Mouse (Mus musculus): ENCODE data around the gene Spsb1.

Spsb1 gene

GRCm38 (mm10) chr4:149986671-149987417 is 32.0 kb upstream of the Spsb1 start:
- in situ Hi-C loops (cut with MseI, MboI), result no loop called here

DNA sequence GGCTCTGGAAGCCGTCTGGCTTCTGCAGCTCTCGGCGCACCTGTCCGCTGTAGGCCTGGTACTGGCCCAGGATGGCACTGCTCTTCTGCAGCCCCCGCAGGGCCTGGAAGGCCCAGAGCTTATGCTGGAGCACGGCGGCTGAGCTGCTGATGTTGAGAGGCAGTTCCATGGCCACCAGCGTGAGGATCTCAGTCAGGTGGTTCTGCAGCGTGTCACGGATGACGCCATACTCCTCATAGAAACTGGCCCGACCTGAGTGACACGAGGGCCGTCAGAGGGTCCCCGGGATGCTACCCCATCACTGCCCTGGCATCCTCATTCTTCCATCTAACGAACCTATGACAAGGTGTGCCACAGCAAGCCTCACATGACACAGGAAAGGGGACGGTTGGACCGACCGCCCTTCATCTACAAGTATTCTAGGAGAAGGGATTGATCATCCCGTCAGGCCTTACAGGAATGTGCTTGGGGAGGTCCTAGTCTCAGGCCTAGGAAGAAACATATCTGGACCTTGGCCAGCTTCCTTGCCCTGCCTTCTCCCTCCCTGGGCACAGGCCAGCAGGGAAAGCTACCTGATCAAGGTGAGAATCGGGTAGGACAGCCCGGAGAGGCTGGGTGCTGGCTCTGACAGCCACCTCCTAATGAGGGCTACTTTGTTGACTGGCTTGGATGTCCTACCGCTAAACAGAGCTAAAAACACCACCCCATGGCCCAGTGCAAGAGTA is 29.2 kb upstream of the Spsb1 start:
- in situ Hi-C loops (cut with MseI, MboI), result no loop called here

- in situ Hi-C loops (cut with MseI, MboI), result no loop called here
Observed at GRCm38 (mm10) chr4:149982154-149982553, 27.3 kb upstream of the Spsb1 start.

DNA sequence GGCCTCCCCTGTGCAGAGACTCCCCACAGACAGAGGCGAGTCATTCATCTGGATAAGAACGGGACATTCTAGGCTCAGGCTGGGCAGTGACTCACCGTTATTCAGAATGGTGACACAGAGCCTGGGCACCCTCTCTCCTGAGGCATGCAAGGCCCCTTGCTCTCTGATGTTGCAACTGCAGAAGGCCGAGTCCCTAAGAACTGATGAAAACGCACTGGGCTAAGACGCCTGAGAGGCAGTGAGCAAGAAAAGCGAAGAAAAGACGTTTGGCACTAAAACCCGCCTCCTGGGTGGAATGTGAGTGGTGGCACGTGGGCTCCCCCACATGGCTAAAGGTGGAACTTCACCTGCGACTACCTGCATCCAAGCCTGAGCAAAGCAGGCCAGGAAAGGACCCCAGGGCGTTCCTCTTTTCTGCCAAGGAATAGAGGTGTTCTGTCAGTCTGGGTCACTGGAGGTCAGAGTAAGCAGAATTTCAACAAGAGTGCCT is 25.0 kb upstream of the Spsb1 start:
- in situ Hi-C loops (cut with MseI, MboI), result no loop called here

- in situ Hi-C loops (cut with MseI, MboI), result no loop called here
Observed at GRCm38 (mm10) chr4:149978820-149979219, 24.0 kb upstream of the Spsb1 start.

GRCm38 (mm10) chr4:149977801-149978544 is 23.1 kb upstream of the Spsb1 start:
- in situ Hi-C loops (cut with MseI, MboI), result no loop called here

GRCm38 (mm10) chr4:149977181-149977580 is 22.3 kb upstream of the Spsb1 start:
- in situ Hi-C loops (cut with MseI, MboI), result no loop called here

DNA sequence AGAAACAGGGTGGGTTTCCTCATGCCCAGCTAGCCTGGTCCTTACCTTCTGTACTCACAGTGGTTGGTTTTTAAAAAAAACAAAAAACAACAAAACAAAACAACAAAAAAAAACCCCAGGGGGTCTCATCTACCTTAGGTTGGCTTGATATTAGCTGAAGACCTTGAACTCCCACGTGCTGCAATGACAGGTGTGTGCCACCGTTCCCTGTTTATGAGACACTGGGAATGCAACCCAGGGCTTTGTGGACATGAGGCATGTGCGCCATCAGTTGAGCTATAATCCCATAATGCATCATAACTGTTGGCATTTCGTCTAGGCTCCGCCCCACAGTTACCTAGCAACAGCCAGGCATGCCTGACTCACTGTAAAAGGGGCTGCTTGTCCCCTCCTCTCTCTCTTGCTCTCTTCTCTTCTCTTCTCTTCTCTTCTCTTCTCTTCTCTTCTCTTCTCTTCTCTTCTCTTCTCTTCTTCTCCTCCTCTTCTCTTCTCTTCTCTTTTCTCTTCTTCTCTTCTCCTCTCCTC is 20.9 kb upstream of the Spsb1 start:
- in situ Hi-C loops (cut with MseI, MboI), result no loop called here

- in situ Hi-C loops (cut with MseI, MboI), result no loop called here
Observed at GRCm38 (mm10) chr4:149975291-149975690, 20.4 kb upstream of the Spsb1 start.

GRCm38 (mm10) chr4:149971393-149971792 is 16.6 kb upstream of the Spsb1 start:
- in situ Hi-C loops (cut with MseI, MboI), result no loop called here

- in situ Hi-C loops (cut with MseI, MboI), result no loop called here
Observed at GRCm38 (mm10) chr4:149968526-149968925, 13.7 kb upstream of the Spsb1 start.

- in situ Hi-C loops (cut with MseI, MboI), result no loop called here
Observed at GRCm38 (mm10) chr4:149966963-149967362, 12.1 kb upstream of the Spsb1 start.

DNA sequence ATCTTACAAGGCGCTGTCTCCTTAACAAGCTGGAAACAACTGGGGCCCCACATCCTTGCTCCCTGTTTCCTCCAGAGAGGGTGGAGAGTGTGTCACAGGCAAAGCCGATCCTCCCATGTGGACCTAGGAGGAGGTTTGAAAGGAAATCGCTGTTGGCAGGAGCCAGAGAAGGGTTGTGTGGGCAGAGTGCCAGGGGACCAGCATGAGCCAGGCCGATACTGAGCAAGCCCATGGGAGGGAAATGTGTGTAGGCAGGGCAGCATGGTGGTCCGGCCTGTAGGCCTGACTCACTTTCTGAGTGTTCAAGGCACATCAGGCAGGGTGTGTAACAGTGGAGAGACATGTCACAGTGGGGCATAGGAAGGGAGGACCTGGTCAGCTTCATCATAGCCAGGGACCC is 11.4 kb upstream of the Spsb1 start:
- in situ Hi-C loops (cut with MseI, MboI), result no loop called here

DNA sequence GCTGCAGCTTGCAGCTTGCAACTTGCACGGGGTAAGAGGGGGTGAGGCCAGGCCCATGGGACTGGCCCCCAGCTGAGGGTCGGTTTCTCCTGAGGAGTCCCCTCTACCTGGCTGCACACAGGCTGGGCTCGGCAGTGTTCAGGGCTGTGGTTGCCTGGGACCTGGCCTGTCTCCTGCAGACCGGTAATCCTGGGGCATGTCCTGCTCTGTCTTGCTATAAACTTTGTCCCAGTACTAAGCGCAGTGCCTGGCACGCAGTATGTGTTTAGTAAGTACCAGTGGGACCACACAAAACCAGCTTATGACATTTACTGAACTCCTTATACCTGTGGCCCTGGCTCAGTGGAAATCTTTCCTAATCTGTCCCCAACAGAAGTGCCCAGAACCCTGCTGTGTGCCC is 10.8 kb upstream of the Spsb1 start:
- in situ Hi-C loops (cut with MseI, MboI), result no loop called here

GRCm38 (mm10) chr4:149965242-149965641 is 10.4 kb upstream of the Spsb1 start:
- in situ Hi-C loops (cut with MseI, MboI), result no loop called here

DNA sequence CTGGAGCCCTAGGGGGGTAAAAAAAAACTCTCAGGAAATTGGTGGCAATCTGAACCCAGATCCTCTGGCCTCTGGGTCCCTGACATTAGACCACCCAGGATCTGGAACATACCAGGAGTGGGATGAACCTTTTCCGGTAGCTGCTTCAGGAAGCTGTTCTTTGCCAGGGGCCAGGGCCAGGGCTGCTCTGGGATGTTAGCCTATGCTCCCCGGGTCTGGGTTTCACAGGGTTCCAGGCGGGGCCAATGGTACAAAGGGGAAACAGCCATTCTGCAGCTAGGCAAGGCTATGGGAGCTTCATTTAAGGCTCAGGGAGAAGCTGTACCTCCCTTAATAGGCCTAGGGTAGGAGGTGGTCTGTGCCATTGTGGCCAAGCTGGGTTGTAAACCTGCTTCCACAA is 9.9 kb upstream of the Spsb1 start:
- in situ Hi-C loops (cut with MseI, MboI), result no loop called here

DNA sequence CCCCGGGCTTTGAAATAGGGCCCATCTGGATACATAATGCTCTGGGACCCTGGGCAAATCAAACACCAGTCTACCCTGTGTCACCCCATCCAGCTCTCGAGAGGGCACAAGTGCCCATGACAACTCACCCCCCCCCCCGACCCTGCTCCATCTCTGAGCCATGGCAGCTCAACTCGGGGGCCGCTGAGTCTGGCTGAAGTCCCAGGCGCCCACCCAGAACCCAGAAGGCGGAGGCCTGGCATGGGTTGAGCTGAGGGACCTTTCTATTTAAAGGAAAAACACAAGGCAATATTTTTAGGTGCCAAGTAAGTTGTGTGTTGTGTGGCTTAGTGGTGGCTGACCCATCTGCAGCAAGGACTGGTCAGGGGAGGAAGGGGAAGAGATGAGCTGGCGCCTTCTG is 9.4 kb upstream of the Spsb1 start:
- in situ Hi-C loops (cut with MseI, MboI), result no loop called here

GRCm38 (mm10) chr4:149960391-149960790 is 5.5 kb upstream of the Spsb1 start:
- in situ Hi-C loops (cut with MseI, MboI), result no loop called here

GRCm38 (mm10) chr4:149959816-149960215 is 5.0 kb upstream of the Spsb1 start:
- in situ Hi-C loops (cut with MseI, MboI), result loop anchor here in 1 of 2 experiments (10.0 kb wide), 1 partner anchor 155 kb away; no protein-coding TSS in a partner anchor

DNA sequence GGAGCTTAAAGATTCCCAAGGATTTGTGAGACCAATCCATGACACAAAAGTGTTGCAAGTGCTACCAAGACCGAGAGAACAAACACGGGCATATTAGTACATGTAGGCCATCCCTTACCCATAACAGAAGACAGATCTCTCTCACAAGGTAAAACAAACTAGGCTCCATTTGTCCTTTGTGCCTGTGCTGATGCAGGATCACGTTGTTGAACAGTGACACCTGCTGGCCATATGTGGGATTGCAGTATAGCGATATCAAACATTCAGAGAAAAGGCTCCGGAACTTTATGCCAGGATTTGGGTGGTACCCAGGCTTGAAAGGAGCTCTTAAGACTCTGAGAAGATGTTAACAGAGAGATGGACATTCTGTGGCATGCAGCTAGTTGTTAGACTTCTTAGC is 3.7 kb upstream of the Spsb1 start:
- in situ Hi-C loops (cut with MseI, MboI), result loop anchor here in 1 of 2 experiments (10.0 kb wide), 1 partner anchor 154 kb away; no protein-coding TSS in a partner anchor

- in situ Hi-C loops (cut with MseI, MboI), result loop anchor here in 1 of 2 experiments (10.0 kb wide), 1 partner anchor 151 kb away; no protein-coding TSS in a partner anchor
Observed at GRCm38 (mm10) chr4:149956048-149956447, 1.2 kb upstream of the Spsb1 start.

- in situ Hi-C loops (cut with MseI, MboI), result loop anchor here in 1 of 2 experiments (10.0 kb wide), 1 partner anchor 151 kb away; no protein-coding TSS in a partner anchor
Observed at GRCm38 (mm10) chr4:149955631-149956030, 788 bp upstream of the Spsb1 start.

Measured in mouse trophoblast stem cell (cell line).